Mouse (Mus musculus) limb, embryonic 15.5 days (tissue): ENCODE data around the gene Cops7a. TPM values are rescaled to one million over a fixed set of nuclear protein-coding genes. Genes with fewer than 3 reads are reported as not detected.

Experiments used
- ATAC-seq: fragments of 200-750 bp; cut with Nextera tagmentation; 2 replicates; pipeline ENCODE4 v1.8.0; 2017; ENCODE audit warnings: low read depth, moderate TSS enrichment; ENCODE audit not compliant: insufficient number of reproducible peaks, low FRiP score, low TSS enrichment
- H3K27ac ChIP-seq: fragments of 300-500 bp; sonication (generic); 2 replicates; pipeline ENCODE4 v1.5.1; 2015; ENCODE audit warnings: moderate library complexity, mild to moderate bottlenecking, inconsistent platforms
- H3K27me3 ChIP-seq: fragments of 300-500 bp; sonication (generic); 2 replicates; pipeline ENCODE4 v1.6.1; 2015; ENCODE audit warnings: inconsistent platforms
- H3K36me3 ChIP-seq: fragments of 300-500 bp; sonication (generic); 2 replicates; pipeline ENCODE4 v1.6.1; 2015; ENCODE audit warnings: inconsistent platforms
- H3K4me1 ChIP-seq: fragments of 300-500 bp; sonication (generic); 2 replicates; pipeline ENCODE4 v1.6.1; 2015; ENCODE audit warnings: inconsistent platforms
- H3K4me2 ChIP-seq: fragments of 300-500 bp; sonication (generic); 2 replicates; pipeline ENCODE4 v1.6.1; 2015; ENCODE audit warnings: mild to moderate bottlenecking, inconsistent platforms
- H3K4me3 ChIP-seq: fragments of 300-500 bp; sonication (generic); 2 replicates; pipeline ENCODE4 v1.5.1; 2015; ENCODE audit warnings: mild to moderate bottlenecking, inconsistent platforms
- H3K9ac ChIP-seq: fragments of 300-500 bp; sonication (generic); 2 replicates; pipeline ENCODE4 v1.6.1; 2015; ENCODE audit warnings: inconsistent platforms
- H3K9me3 ChIP-seq: fragments of 300-500 bp; sonication (generic); 2 replicates; pipeline ENCODE4 v1.6.1; 2016; ENCODE audit warnings: inconsistent platforms
- WGBS: fragments of 180-500 bp; shearing (Covaris S2); methylation state at CpG from one replicate; pipeline ENCODE4 v1.1.7; 2015; 5-methylcytosine and 5-hydroxymethylcytosine counted together
- polyA plus RNA-seq: library from polyadenylated mRNA; unstranded; fragments of >200 nt; fragmentation: Nextera tagmentation; extraction: Ambion mirVana; gene quantifications from 2 replicates; pipeline ENCODE4 v1.2.1, GENCODE M21; 2015

Cops7a gene
- polyA plus RNA-seq, 1 experiment from 2014 or later: 146 TPM

- peak; percentile 15; the same call in 1 of the 2 replicates for ATAC-seq
- under 1% methylated on average over 58 of the region's 67 CpGs for WGBS
Measured at GRCm38 (mm10) chr6:124916695-124917517, 48.4 kb downstream of the Cops7a start.

GRCm38 (mm10) chr6:124915942-124916694, 49.2 kb downstream of the Cops7a start:
- H3K4me3 ChIP-seq: peak overlapping the region; percentile 94
- peaks cover 61% of the 10 kb centered on the region for H3K4me1 ChIP-seq
- H3K4me2 ChIP-seq: peak overlapping the region; percentile 90
- no peaks in the 10 kb centered on the region for H3K9me3 ChIP-seq
- H3K27ac ChIP-seq: peak overlapping the region; percentile 100
- H3K36me3 ChIP-seq: peaks cover 31% of the 10 kb centered on the region
- H3K27me3 ChIP-seq: no peaks in the 10 kb centered on the region
- ATAC-seq: no peak
- 3% methylated on average over 12 of the region's 12 CpGs for WGBS
- H3K9ac ChIP-seq: peak overlapping the region; percentile 98

More at GRCm38 (mm10) chr6:124916695-124917517, 48.4 kb downstream of the Cops7a start:
- Histone ChIP-seq H3K4me1 (peaks cover 60% of the 10 kb centered on the region), H3K4me2 (peak overlapping the region; percentile 90), H3K27ac (peak overlapping the region; percentile 100), H3K27me3 (no peaks in the 10 kb centered on the region), H3K4me3 (peak overlapping the region; percentile 94), H3K9ac (peak overlapping the region; percentile 98), H3K9me3 (no peaks in the 10 kb centered on the region), H3K36me3 (peaks cover 31% of the 10 kb centered on the region)

GRCm38 (mm10) chr6:124915160-124915941, 50.0 kb downstream of the Cops7a start:
- peak overlapping the region; percentile 90 for H3K4me2 ChIP-seq
- peaks cover 3% of the 10 kb centered on the region for H3K27me3 ChIP-seq
- H3K36me3 ChIP-seq: peaks cover 31% of the 10 kb centered on the region
- 0 out of 2 replicates have a peak overlapping the region, but pooled peaks have one; percentile 27 for H3K27ac ChIP-seq
- H3K4me3 ChIP-seq: peak overlapping the region; percentile 94
- peak overlapping the region; percentile 11 for H3K9ac ChIP-seq
- no peak for ATAC-seq
- no peaks in the 10 kb centered on the region for H3K9me3 ChIP-seq
- WGBS: 17% methylated on average over 22 of the region's 22 CpGs
- H3K4me1 ChIP-seq: peaks cover 61% of the 10 kb centered on the region

GRCm38 (mm10) chr6:124914511-124914910, 50.8 kb downstream of the Cops7a start:
- WGBS: 87% methylated on average over 7 of the region's 7 CpGs
- H3K4me2 ChIP-seq: peak overlapping the region; percentile 90; the same call in 1 of the 2 replicates
- H3K27ac ChIP-seq: no peak overlapping the region
- H3K36me3 ChIP-seq: peaks cover 31% of the 10 kb centered on the region
- ATAC-seq: no peak
- no peak overlapping the region; the same call in 1 of the 2 replicates for H3K4me3 ChIP-seq
- peaks cover 62% of the 10 kb centered on the region for H3K4me1 ChIP-seq
- no peak overlapping the region for H3K9ac ChIP-seq
- peaks cover 9% of the 10 kb centered on the region for H3K27me3 ChIP-seq
- no peaks in the 10 kb centered on the region for H3K9me3 ChIP-seq

GRCm38 (mm10) chr6:124913721-124914285, 51.5 kb downstream of the Cops7a start:
- no peak for ATAC-seq
- peak overlapping the region; percentile 50; the same call in 1 of the 2 replicates for H3K27ac ChIP-seq
- peaks cover 55% of the 10 kb centered on the region for H3K4me1 ChIP-seq
- H3K27me3 ChIP-seq: peaks cover 9% of the 10 kb centered on the region
- H3K9me3 ChIP-seq: no peaks in the 10 kb centered on the region
- no peak overlapping the region for H3K4me2 ChIP-seq
- no peak overlapping the region for H3K4me3 ChIP-seq
- H3K36me3 ChIP-seq: peaks cover 31% of the 10 kb centered on the region
- H3K9ac ChIP-seq: no peak overlapping the region
- 78% methylated on average over 14 of the region's 14 CpGs for WGBS

GRCm38 (mm10) chr6:124913214-124913613, 52.1 kb downstream of the Cops7a start:
- peaks cover 49% of the 10 kb centered on the region for H3K4me1 ChIP-seq

GRCm38 (mm10) chr6:124911533-124912218, 53.7 kb downstream of the Cops7a start, which contains the start of gene Lag3:
Gene Lag3 (minus strand): TSS chr6:124911705.
- H3K9ac ChIP-seq: no peak within 1 kb of the TSS
- peaks cover 47% of the 10 kb centered on the region for H3K4me1 ChIP-seq
- no peak within 1 kb of the TSS for H3K4me3 ChIP-seq
- H3K4me2 ChIP-seq: 0 out of 2 replicates have a peak within 1 kb of the TSS, but pooled peaks have one; percentile 10
- no peaks in the 10 kb centered on the region for H3K9me3 ChIP-seq
- peaks cover 15% of the 10 kb centered on the region for H3K27me3 ChIP-seq
- H3K27ac ChIP-seq: peak within 1 kb of the TSS; percentile 59
- ATAC-seq: no peak
- H3K36me3 ChIP-seq: peaks cover 31% of the 10 kb centered on the region
- 18% methylated on average over 12 of the region's 13 CpGs for WGBS

More at GRCm38 (mm10) chr6:124913214-124913613, 52.1 kb downstream of the Cops7a start:
- Histone ChIP-seq H3K27ac (peak overlapping the region; percentile 50; the same call in 1 of the 2 replicates), H3K27me3 (peaks cover 14% of the 10 kb centered on the region), H3K36me3 (peaks cover 31% of the 10 kb centered on the region), H3K4me2 (no peak overlapping the region), H3K9ac (no peak overlapping the region), H3K4me3 (no peak overlapping the region), H3K9me3 (no peaks in the 10 kb centered on the region)
- ATAC-seq: no peak
- WGBS: 69% methylated on average over 6 of the region's 6 CpGs

GRCm38 (mm10) chr6:124910032-124910431, 55.3 kb downstream of the Cops7a start:
- Histone ChIP-seq H3K27me3 (peaks cover 15% of the 10 kb centered on the region), H3K9me3 (no peaks in the 10 kb centered on the region), H3K9ac (peak overlapping the region; percentile 28; the same call in 1 of the 2 replicates), H3K27ac (no peak overlapping the region), H3K36me3 (peaks cover 27% of the 10 kb centered on the region), H3K4me2 (peak overlapping the region; percentile 42), H3K4me1 (peaks cover 37% of the 10 kb centered on the region), H3K4me3 (peak overlapping the region; percentile 21)
- 4% methylated on average over 32 of the region's 32 CpGs for WGBS
- no peak for ATAC-seq
